Mouse (Mus musculus) heart, postnatal 0 days (tissue): Measurements from ENCODE around the gene Tob1. TPM values are rescaled to one million over a fixed set of nuclear protein-coding genes. Genes with fewer than 3 reads are reported as not detected.

Experiments
- ATAC-seq: fragments of 200-750 bp; cut with Nextera tagmentation; 2 replicates; pipeline ENCODE4 v1.8.0; 2017; ENCODE audit warnings: low read depth, moderate number of reproducible peaks, moderate library complexity; ENCODE audit not compliant: insufficient read depth
- DNase-seq: peaks from one replicate; pipeline ENCODE4 v3.0.0-alpha.2; 2016; ENCODE audit warnings: low spot score
- H3K27ac ChIP-seq: fragments of 300-500 bp; sonication (generic); 2 replicates; pipeline ENCODE4 v1.5.1; 2014; ENCODE audit warnings: low read depth, mild to moderate bottlenecking
- H3K27me3 ChIP-seq: fragments of 300-500 bp; sonication (generic); 2 replicates; pipeline ENCODE4 v1.6.1; 2014; ENCODE audit warnings: low read length, mixed read lengths; ENCODE audit not compliant: control insufficient read depth, insufficient read depth
- H3K36me3 ChIP-seq: fragments of 300-500 bp; sonication (generic); replicated peaks from 2 replicates; pipeline ENCODE4 v1.6.1; 2014; ENCODE audit warnings: low read length, mixed read lengths; ENCODE audit not compliant: control insufficient read depth, insufficient read depth
- H3K4me1 ChIP-seq: fragments of 300-500 bp; sonication (generic); 2 replicates; pipeline ENCODE4 v1.6.1; 2014; ENCODE audit warnings: antibody characterized with exemption; ENCODE audit not compliant: control insufficient read depth, insufficient read depth
- H3K4me2 ChIP-seq: fragments of 300-500 bp; sonication (generic); 2 replicates; pipeline ENCODE4 v1.6.1; 2014; ENCODE audit warnings: low read depth, mild to moderate bottlenecking, low read length, moderate library complexity
- H3K4me3 ChIP-seq: fragments of 300-500 bp; sonication (generic); 2 replicates; pipeline ENCODE4 v1.5.1; 2014; ENCODE audit warnings: low read depth, low read length
- H3K9ac ChIP-seq: fragments of 300-500 bp; sonication (generic); replicated peaks from 2 replicates; pipeline ENCODE4 v1.6.1; 2014; ENCODE audit warnings: low read depth, low read length, mixed read lengths
- H3K9me3 ChIP-seq: fragments of 300-500 bp; sonication (generic); replicated peaks from 2 replicates; pipeline ENCODE4 v1.6.1; 2016; ENCODE audit warnings: low read length; ENCODE audit not compliant: control insufficient read depth
- CTCF ChIP-seq: IDR thresholded peaks from 2 replicates; pipeline ENCODE4 v1.5.1; 2016; ENCODE audit warnings: antibody characterized with exemption, control low read depth, low read depth
- EP300 ChIP-seq: IDR thresholded peaks from 2 replicates; pipeline ENCODE4 v1.6.1; 2016; ENCODE audit warnings: antibody characterized with exemption, low read depth
- WGBS: fragments of 180-500 bp; shearing (Covaris S2); extraction: QIAGEN DNeasy Blood & Tissue Kit; methylation state at CpG from one replicate; pipeline ENCODE4 v1.1.7; 2014; 5-methylcytosine and 5-hydroxymethylcytosine counted together
- polyA plus RNA-seq: library from polyadenylated mRNA; unstranded; fragments of >200 nt; fragmentation: Nextera tagmentation; extraction: Ambion mirVana; gene quantifications from 2 replicates; pipeline ENCODE4 v1.2.1, GENCODE M21; 2015
- total RNA-seq: library from RNA; depleted of rRNA; stranded (reverse); fragments of >200 nt; gene quantifications from 2 replicates; pipeline ENCODE4 v1.2.3, GENCODE M21; 2014; ENCODE audit warnings: low replicate concordance

Gene Tob1
- total and polyA plus RNA-seq, 2 experiments from 2014 or later, result 42.6 to 72.5 TPM

DNA sequence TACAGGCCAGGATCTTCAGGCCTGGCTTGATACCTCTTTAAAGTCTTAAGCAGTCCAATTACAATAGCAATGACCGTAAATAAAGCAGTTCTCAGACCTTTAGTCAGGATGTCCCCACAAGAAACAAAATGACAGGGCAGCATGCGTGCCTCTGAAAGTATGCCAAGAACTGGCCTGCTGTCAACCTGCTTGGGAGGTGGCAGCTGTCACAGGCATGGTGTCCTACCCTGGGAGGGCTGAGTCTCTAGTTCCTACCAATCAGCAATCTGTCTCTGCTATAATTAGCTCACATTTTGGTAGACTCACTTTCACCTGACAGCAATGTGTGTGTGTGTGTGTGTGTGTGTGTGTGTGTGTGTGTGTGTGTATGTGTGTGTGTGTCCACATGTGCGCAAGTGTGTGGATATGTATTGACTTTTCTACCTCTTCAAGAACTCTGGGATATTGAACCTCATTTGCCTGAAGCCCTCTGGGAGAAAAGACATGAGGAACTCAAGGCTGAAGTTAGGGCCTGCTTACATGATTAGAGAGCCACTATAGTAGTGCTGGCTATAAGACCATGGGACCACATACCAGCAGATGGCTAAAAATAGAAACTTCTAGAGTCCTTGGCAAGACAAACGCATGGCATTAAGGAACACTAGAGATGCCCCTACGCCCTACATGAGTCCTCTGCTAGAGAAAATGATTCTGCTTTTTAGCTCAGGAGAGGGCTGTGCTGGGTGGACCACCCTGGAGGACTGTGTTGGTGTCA lies 18.1 kb downstream of the Tob1 start:
- Histone ChIP-seq H3K9ac (no peak overlapping the region), H3K4me1 (peaks cover 60% of the 10 kb centered on the region), H3K36me3 (no peaks in the 10 kb centered on the region), H3K27ac (peak overlapping the region; percentile 93), H3K9me3 (no peaks in the 10 kb centered on the region), H3K4me2 (no peak overlapping the region), H3K4me3 (no peak overlapping the region), H3K27me3 (no peaks in the 10 kb centered on the region)
- 44% methylated on average over 5 of the region's 5 CpGs for WGBS
- TF ChIP-seq EP300 (peak; percentile 56; the same call in 1 of the 2 replicates), CTCF (no peak)
- DNase-seq (peak; percentile 81), ATAC-seq (peak; percentile 67)

GRCm38 (mm10) chr11:94230244-94230643 lies 19.0 kb downstream of the Tob1 start:
- WGBS, result 24% methylated on average over 8 of the region's 8 CpGs
- no peak for DNase-seq
- ATAC-seq, result no peak

GRCm38 (mm10) chr11:94231821-94232552 lies 20.7 kb downstream of the Tob1 start:
- Histone ChIP-seq H3K36me3 (no peaks in the 10 kb centered on the region), H3K27me3 (no peaks in the 10 kb centered on the region), H3K4me3 (no peak overlapping the region), H3K4me2 (no peak overlapping the region), H3K4me1 (peaks cover 53% of the 10 kb centered on the region), H3K9ac (no peak overlapping the region), H3K27ac (peak overlapping the region; percentile 93), H3K9me3 (no peaks in the 10 kb centered on the region)
- TF ChIP-seq CTCF (no peak), EP300 (peak; percentile 48; the same call in 1 of the 2 replicates)
- DNase-seq (peak; percentile 77), ATAC-seq (peak; percentile 61)
- 52% methylated on average over 19 of the region's 19 CpGs for WGBS

More at GRCm38 (mm10) chr11:94230244-94230643, 19.0 kb downstream of the Tob1 start:
- Histone ChIP-seq H3K27ac (peak overlapping the region; percentile 93), H3K36me3 (no peaks in the 10 kb centered on the region), H3K4me2 (no peak overlapping the region), H3K4me1 (peaks cover 60% of the 10 kb centered on the region), H3K9me3 (no peaks in the 10 kb centered on the region), H3K4me3 (no peak overlapping the region), H3K9ac (0 out of 2 replicates have a peak overlapping the region, but pooled peaks have one; percentile 23), H3K27me3 (no peaks in the 10 kb centered on the region)
- no peak for TF ChIP-seq CTCF
- no peak for TF ChIP-seq EP300

DNA sequence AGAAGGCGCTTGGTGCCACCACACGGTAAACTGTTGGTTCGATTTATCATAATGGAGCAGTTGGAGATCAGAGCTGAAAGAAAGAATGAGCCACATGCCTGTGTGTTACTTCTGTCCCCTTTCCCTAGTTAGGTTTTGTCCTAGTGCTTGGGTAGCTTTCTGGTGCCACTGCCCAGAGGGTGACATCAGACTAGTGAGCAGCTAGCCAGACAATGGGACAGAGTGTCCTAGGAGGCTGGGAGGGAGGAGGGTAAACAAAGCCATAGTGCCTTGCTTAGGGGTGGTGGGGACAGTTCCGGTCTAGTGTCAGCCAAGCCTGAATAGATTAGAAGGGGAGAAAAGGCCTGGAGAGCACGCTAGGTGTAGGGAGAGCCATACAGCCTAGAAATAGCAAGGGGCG lies 22.2 kb downstream of the Tob1 start:
- no peak overlapping the region for H3K4me2 ChIP-seq
- peak; percentile 56 for ATAC-seq
- WGBS, result 57% methylated on average over 6 of the region's 6 CpGs
- H3K27me3 ChIP-seq, result no peaks in the 10 kb centered on the region
- H3K27ac ChIP-seq, result peak overlapping the region; percentile 93
- H3K36me3 ChIP-seq, result no peaks in the 10 kb centered on the region
- peak; percentile 62 for DNase-seq
- TF ChIP-seq CTCF (no peak), EP300 (0 out of 2 replicates have a peak, but pooled peaks have one; percentile 62)
- no peak overlapping the region for H3K4me3 ChIP-seq
- peaks cover 47% of the 10 kb centered on the region for H3K4me1 ChIP-seq
- no peaks in the 10 kb centered on the region for H3K9me3 ChIP-seq
- peak overlapping the region; percentile 13; the same call in 1 of the 2 replicates for H3K9ac ChIP-seq

DNA sequence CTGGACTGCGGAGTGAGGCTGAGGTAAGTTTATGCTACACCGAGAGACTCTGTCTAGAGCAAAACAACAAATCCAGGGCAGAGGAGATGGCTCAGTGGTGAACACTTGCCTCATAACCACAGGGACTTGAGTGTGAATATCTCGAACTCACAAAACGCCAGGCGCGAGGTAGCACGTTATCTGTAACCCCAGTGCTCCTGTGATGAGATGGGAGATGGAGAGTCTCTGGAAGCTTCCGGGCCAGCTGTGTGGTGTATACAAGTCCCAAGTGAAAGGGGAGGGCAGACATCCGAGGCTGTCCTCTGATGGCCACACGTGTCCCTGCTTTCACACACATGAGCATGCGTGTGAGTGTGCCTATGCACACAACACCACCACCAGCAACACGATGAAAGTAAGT lies 23.1 kb downstream of the Tob1 start:
- Histone ChIP-seq H3K9ac (no peak overlapping the region), H3K4me1 (peaks cover 41% of the 10 kb centered on the region), H3K27ac (no peak overlapping the region), H3K4me2 (no peak overlapping the region), H3K36me3 (no peaks in the 10 kb centered on the region), H3K9me3 (no peaks in the 10 kb centered on the region), H3K4me3 (no peak overlapping the region), H3K27me3 (no peaks in the 10 kb centered on the region)
- DNase-seq, result no peak
- WGBS, result 81% methylated on average over 12 of the region's 12 CpGs
- TF ChIP-seq CTCF (no peak), EP300 (no peak)
- no peak for ATAC-seq
